Mouse (Mus musculus) neutrophil, adult 65 days (primary cell): Measurements from ENCODE around the gene Cstf1. TPM values are rescaled to one million over a fixed set of nuclear protein-coding genes. Genes with fewer than 3 reads are reported as not detected.

Experiments used
- total RNA-seq: library from RNA; stranded (reverse); gene quantifications from 2 replicates; pipeline ENCODE4 v1.2.4, GENCODE M21; 2023

Gene Cstf1
- 22.7 and 30.9 TPM in 2 replicates for total RNA-seq

GRCm38 (mm10) chr2:172370411-172371223 is at the start of gene Cstf1, which contains the start of gene Aurka:
Gene Cstf1 (plus strand): TSS chr2:172370681.
Gene Aurka (minus strand): TSS chr2:172370535.

GRCm38 (mm10) chr2:172345258-172345738 is 25.2 kb upstream of the Cstf1 start, which contains the start of gene Fam210b:
Gene Fam210b (plus strand): TSS chr2:172345565.

GRCm38 (mm10) chr2:172393391-172394051 is 23.0 kb downstream of the Cstf1 start, which contains the start of gene Cass4:
Gene Cass4 (plus strand): TSS chr2:172393794.

Other genes starting within 250 kb of the Cstf1 start
- gene Mc3r, start 122.2 kb upstream of the Cstf1 start, total RNA-seq = not detected in 2 replicates
- 2.5 and 2.8 TPM in 2 replicates for gene Fam210b, start 25.1 kb upstream of the Cstf1 start, total RNA-seq
- 41.4 and 50.5 TPM in 2 replicates for gene Aurka, start 146 bp upstream of the Cstf1 start, total RNA-seq
- gene Cass4, start 23.1 kb downstream of the Cstf1 start, total RNA-seq = 84.2 and 122 TPM in 2 replicates
- gene Rtf2, start 69.9 kb downstream of the Cstf1 start, total RNA-seq = 177 and 218 TPM in 2 replicates
- gene Gcnt7, start 87.9 kb downstream of the Cstf1 start, total RNA-seq = not detected in 2 replicates
- 18.4 and 21.0 TPM in 2 replicates for gene Fam209, start 101.8 kb downstream of the Cstf1 start, total RNA-seq
- gene Tfap2c, start 178.9 kb downstream of the Cstf1 start, total RNA-seq = not detected in 2 replicates